Mouse (Mus musculus) liver, embryonic 14.5 days (tissue): ENCODE measurements around the gene Kctd4. TPM values are rescaled to one million over a fixed set of nuclear protein-coding genes. Genes with fewer than 3 reads are reported as not detected.

Experiments used
- ATAC-seq: fragments of 200-750 bp; cut with Nextera tagmentation; 2 replicates; pipeline ENCODE4 v1.8.0; 2017; ENCODE audit warnings: moderate number of reproducible peaks, mild to moderate bottlenecking, moderate library complexity; ENCODE audit not compliant: insufficient read depth
- DNase-seq, 3 experiments: peaks; one replicate each; pipeline ENCODE4 v3.0.0-alpha.2; 2012 to 2013; ENCODE audit warnings: low read depth in 3 of 3, low spot score in 3 of 3
- H3K27ac ChIP-seq: fragments of 300-500 bp; sonication (generic); 2 replicates; pipeline ENCODE4 v1.5.1; 2014; ENCODE audit warnings: moderate library complexity, mild to moderate bottlenecking, control low read depth, inconsistent platforms
- H3K27me3 ChIP-seq: fragments of 300-500 bp; sonication (generic); 2 replicates; pipeline ENCODE4 v1.6.1; 2014; ENCODE audit warnings: mild to moderate bottlenecking, low read length, moderate library complexity; ENCODE audit not compliant: control insufficient read depth, insufficient read depth
- H3K36me3 ChIP-seq: fragments of 300-500 bp; sonication (generic); replicated peaks from 2 replicates; pipeline ENCODE4 v1.6.1; 2014; ENCODE audit warnings: low read depth; ENCODE audit not compliant: control insufficient read depth, insufficient read depth
- H3K4me1 ChIP-seq, 2 experiments: fragments of 200-500 bp in 1 of 2; fragments of 300-500 bp in 1 of 2; sonication (generic) in 1 of 2; replicated peaks; 2 replicates each; pipeline ENCODE4 v1.6.1; 2012 to 2014; ENCODE audit warnings: antibody characterized with exemption in 1 of 2, inconsistent platforms in 1 of 2, low read length in 1 of 2; ENCODE audit not compliant: control insufficient read depth in 2 of 2, insufficient read depth in 2 of 2
- H3K4me2 ChIP-seq: fragments of 300-500 bp; sonication (generic); 2 replicates; pipeline ENCODE4 v1.6.1; 2014; ENCODE audit warnings: low read depth, mild to moderate bottlenecking, control low read depth, moderate library complexity
- H3K4me3 ChIP-seq, 2 experiments: fragments of 200-500 bp in 1 of 2; fragments of 300-500 bp in 1 of 2; sonication (generic) in 1 of 2; 2 replicates each; pipeline ENCODE4 v1.5.1; 2012 to 2014; ENCODE audit warnings: low read depth in 2 of 2, low read length in 2 of 2, mild to moderate bottlenecking in 2 of 2, control low read depth in 1 of 2, inconsistent platforms in 1 of 2, moderate library complexity in 1 of 2; ENCODE audit not compliant: insufficient read depth in 1 of 2
- H3K9ac ChIP-seq: fragments of 300-500 bp; sonication (generic); replicated peaks from 2 replicates; pipeline ENCODE4 v1.6.1; 2014; ENCODE audit warnings: mild to moderate bottlenecking, control low read depth, moderate library complexity
- H3K9me3 ChIP-seq: fragments of 300-500 bp; sonication (generic); 2 replicates; pipeline ENCODE4 v1.6.1; 2016; ENCODE audit warnings: low read length, mixed read lengths; ENCODE audit not compliant: control insufficient read depth
- CTCF ChIP-seq: IDR thresholded peaks from 2 replicates; pipeline ENCODE4 v1.5.1; 2016; ENCODE audit warnings: antibody characterized with exemption, low read depth, control low read depth
- EP300 ChIP-seq: IDR thresholded peaks from 2 replicates; pipeline ENCODE4 v1.6.1; 2016; ENCODE audit warnings: antibody characterized with exemption, low read depth
- WGBS: fragments of 180-500 bp; shearing (Covaris S2); extraction: QIAGEN DNeasy Blood & Tissue Kit; methylation state at CpG from one replicate; pipeline ENCODE4 v1.1.7; 2014; ENCODE audit not compliant: insufficient replicate concordance; 5-methylcytosine and 5-hydroxymethylcytosine counted together
- polyA plus RNA-seq, 2 experiments: library from polyadenylated mRNA; depleted of rRNA in 1 of 2; stranded (reverse) in 1 of 2; unstranded in 1 of 2; fragments of >200 nt; fragmentation: Nextera tagmentation in 1 of 2; extraction: Ambion mirVana in 1 of 2; gene quantifications; 2 replicates each; pipeline versions ENCODE4 v1.2.1 to v1.2.3; 2012 to 2014

Kctd4 gene
- polyA plus RNA-seq, 2 experiments = 0.10 TPM; not detected in 1

DNA sequence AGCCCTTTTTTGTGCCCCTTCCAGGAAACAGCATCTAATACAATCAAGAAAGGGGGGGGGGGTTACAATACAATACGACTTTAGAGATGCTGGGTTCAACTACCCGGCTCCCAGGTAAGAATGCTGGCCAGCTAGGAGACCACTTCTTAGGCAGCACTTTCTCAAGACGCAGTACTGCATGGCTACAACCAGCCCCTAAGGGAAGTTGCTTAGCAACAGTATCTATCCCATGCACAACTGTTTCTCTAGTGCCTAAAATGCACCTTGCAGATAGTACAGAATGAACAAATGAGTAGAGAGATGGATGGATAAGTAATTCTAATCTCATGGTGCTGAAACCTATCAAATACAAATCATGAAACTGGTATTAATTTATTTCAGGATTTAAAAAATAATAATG is 7.1 kb upstream of the Kctd4 start:
- ATAC-seq = no peak
- TF ChIP-seq CTCF = no peak
- TF ChIP-seq EP300 = no peak
- 53% methylated on average over 3 of the region's 3 CpGs for WGBS

GRCm38 (mm10) chr14:75953011-75953410 is 1.8 kb upstream of the Kctd4 start:
- Histone ChIP-seq H3K4me1 (no peaks in the 10 kb centered on the region), H3K4me3 (no peak overlapping the region), H3K36me3 (no peaks in the 10 kb centered on the region), H3K9me3 (no peaks in the 10 kb centered on the region), H3K27ac (no peak overlapping the region), H3K4me2 (no peak overlapping the region), H3K27me3 (no peaks in the 10 kb centered on the region), H3K9ac (no peak overlapping the region)
- DNase-seq (no peak), ATAC-seq (no peak)
- no peak for TF ChIP-seq EP300
- TF ChIP-seq CTCF = no peak
- 55% methylated on average over 2 of the region's 2 CpGs for WGBS

More for the DNA sequence above, 7.1 kb upstream of the Kctd4 start:
- Histone ChIP-seq H3K9me3 (no peaks in the 10 kb centered on the region), H3K9ac (no peak overlapping the region), H3K27ac (no peak overlapping the region), H3K27me3 (no peaks in the 10 kb centered on the region), H3K36me3 (no peaks in the 10 kb centered on the region), H3K4me2 (no peak overlapping the region), H3K4me3 (no peak overlapping the region), H3K4me1 (no peaks in the 10 kb centered on the region)
- no peak for DNase-seq

- Histone ChIP-seq H3K27ac (no peak overlapping the region), H3K9ac (no peak overlapping the region), H3K4me2 (no peak overlapping the region), H3K4me1 (no peaks in the 10 kb centered on the region), H3K36me3 (no peaks in the 10 kb centered on the region), H3K4me3 (no peak overlapping the region), H3K27me3 (no peaks in the 10 kb centered on the region), H3K9me3 (no peaks in the 10 kb centered on the region)
- no peak for ATAC-seq
- 85% methylated on average over 9 of the region's 9 CpGs for WGBS
- DNase-seq = no peak
- no peak for TF ChIP-seq EP300
- no peak for TF ChIP-seq CTCF
These were observed 7.4 kb downstream of the Kctd4 start for GRCm38 (mm10) chr14:75962250-75962649.

DNA sequence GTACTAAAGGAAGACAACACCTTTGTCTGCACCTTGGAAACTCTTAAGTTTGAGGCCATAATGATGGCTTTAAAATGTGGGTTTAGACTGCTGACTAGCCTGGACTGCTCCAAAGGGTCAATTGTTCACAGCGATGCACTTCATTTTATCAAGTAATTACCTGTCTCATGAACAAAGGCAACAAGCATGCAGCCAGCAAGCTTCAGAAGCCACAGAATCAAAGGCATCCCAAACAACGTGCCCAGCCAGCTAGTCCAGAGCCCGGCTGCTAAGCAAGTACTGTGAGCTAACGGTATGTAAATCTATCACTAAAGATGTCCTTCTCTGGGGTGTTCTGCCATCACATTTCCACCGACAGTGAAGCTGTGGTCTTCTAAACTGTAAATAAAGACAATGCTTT is 8.4 kb downstream of the Kctd4 start:
- Histone ChIP-seq H3K9ac (no peak overlapping the region), H3K9me3 (no peaks in the 10 kb centered on the region), H3K27ac (no peak overlapping the region), H3K4me1 (no peaks in the 10 kb centered on the region), H3K27me3 (no peaks in the 10 kb centered on the region), H3K4me2 (no peak overlapping the region), H3K36me3 (no peaks in the 10 kb centered on the region), H3K4me3 (no peak overlapping the region)
- DNase-seq (no peak), ATAC-seq (no peak)
- no peak for TF ChIP-seq EP300
- no peak for TF ChIP-seq CTCF
- WGBS = 77% methylated on average over 5 of the region's 5 CpGs

- H3K4me3 ChIP-seq = no peak overlapping the region
- H3K4me1 ChIP-seq = no peaks in the 10 kb centered on the region
- 68% methylated on average over 5 of the region's 5 CpGs for WGBS
- H3K27ac ChIP-seq = no peak overlapping the region
- H3K36me3 ChIP-seq = no peaks in the 10 kb centered on the region
- no peak for TF ChIP-seq EP300
- TF ChIP-seq CTCF = no peak
- ATAC-seq = no peak
- no peaks in the 10 kb centered on the region for H3K9me3 ChIP-seq
- H3K9ac ChIP-seq = no peak overlapping the region
- no peak overlapping the region for H3K4me2 ChIP-seq
- DNase-seq = no peak
- no peaks in the 10 kb centered on the region for H3K27me3 ChIP-seq
These were observed 9.2 kb downstream of the Kctd4 start for GRCm38 (mm10) chr14:75964000-75964399.

DNA sequence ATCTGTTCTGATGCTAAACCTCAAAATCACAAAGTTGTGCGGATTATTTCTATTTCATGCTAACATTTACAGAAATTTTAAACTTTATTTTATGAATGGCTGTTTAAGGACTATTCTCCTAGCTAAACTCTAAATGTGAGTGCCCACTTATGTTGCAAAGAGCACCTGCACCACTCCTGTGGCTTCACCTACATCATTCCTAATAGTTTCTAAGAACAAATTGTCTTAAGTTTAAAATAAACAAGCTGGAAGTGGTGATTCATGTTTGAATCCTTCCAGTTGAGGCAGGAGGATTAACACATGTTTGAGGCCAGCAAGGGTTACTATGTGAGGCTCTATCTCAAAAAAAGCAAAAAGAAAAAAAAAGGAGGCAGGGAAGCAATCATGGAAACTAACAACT is 9.6 kb downstream of the Kctd4 start:
- WGBS = 78% methylated on average over 1 of the region's 1 CpGs
- Histone ChIP-seq H3K4me3 (no peak overlapping the region), H3K4me2 (no peak overlapping the region), H3K27ac (no peak overlapping the region), H3K27me3 (no peaks in the 10 kb centered on the region), H3K4me1 (no peaks in the 10 kb centered on the region), H3K9me3 (no peaks in the 10 kb centered on the region), H3K36me3 (no peaks in the 10 kb centered on the region), H3K9ac (no peak overlapping the region)
- DNase-seq (no peak), ATAC-seq (no peak)
- no peak for TF ChIP-seq CTCF
- no peak for TF ChIP-seq EP300
